Mouse (Mus musculus) gastrocnemius, postnatal 14 days (tissue): ENCODE data around the gene Mb21d2. TPM values are rescaled to one million over a fixed set of nuclear protein-coding genes. Genes with fewer than 3 reads are reported as not detected.

Source experiments
- DNase-seq: peaks from one replicate; pipeline ENCODE4 v3.0.0; 2021; ENCODE audit warnings: mixed read lengths
- intact Hi-C: fragments of 180-260 bp; cut with DNase I; formaldehyde crosslinking; loops from one replicate; pipeline ENCODE4 v1.15.1; 2025; ENCODE audit warnings: low total_unique reads
- long read RNA-seq, 2 experiments: library from polyadenylated mRNA; stranded (forward); transcript quantifications; one replicate each; pipeline ENCODE4 v2.0.0; 2021
- total RNA-seq, 2 experiments: library from RNA; stranded (reverse); gene quantifications; 2 replicates each; pipeline ENCODE4 v1.2.3; 2021

The Mb21d2 gene
- total RNA-seq: 1 to 10 TPM; 6.2 to 7.1 TPM
- long read RNA-seq, experiment 1, partial matches to known transcripts: 0 of 5 reads
- long read RNA-seq, experiment 1, other reads (novel, unspliced or antisense): 1 of 5 reads
- long read RNA-seq, experiment 2, transcript Mb21d2-201 (2 exons, 3,055 nt): major isoform, 5 of 7 reads
- long read RNA-seq, experiment 2, partial matches to known transcripts: 1 of 7 reads
- long read RNA-seq, experiment 2, other reads (novel, unspliced or antisense): 1 of 7 reads

- peak; percentile 51 for DNase-seq
- intact Hi-C loops: loop anchor here (10.0 kb wide), 2 partner anchors 54 to 84 kb away; no protein-coding TSS in a partner anchor
Observed at GRCm38 (mm10) chr16:28928815-28929685, at the start of gene Mb21d2. Gene Mb21d2 (minus strand): TSS chr16:28929673.

- DNase-seq: no peak
- intact Hi-C loops: no loop called here
Observed at GRCm38 (mm10) chr16:28966236-28966635, 36.8 kb upstream of the Mb21d2 start.

- DNase-seq: no peak
- intact Hi-C loops: no loop called here
Observed at GRCm38 (mm10) chr16:28964048-28964447, 34.6 kb upstream of the Mb21d2 start.

GRCm38 (mm10) chr16:28962987-28963386 lies 33.5 kb upstream of the Mb21d2 start:
- DNase-seq: no peak
- intact Hi-C loops: no loop called here

- intact Hi-C loops: no loop called here
- DNase-seq: no peak
Observed at GRCm38 (mm10) chr16:28949810-28950209, 20.3 kb upstream of the Mb21d2 start.

GRCm38 (mm10) chr16:28943254-28943653 lies 13.8 kb upstream of the Mb21d2 start:
- intact Hi-C loops: no loop called here
- no peak for DNase-seq

GRCm38 (mm10) chr16:28936181-28936792 lies 6.8 kb upstream of the Mb21d2 start:
- intact Hi-C loops: no loop called here
- DNase-seq: no peak

GRCm38 (mm10) chr16:28935701-28936100 lies 6.2 kb upstream of the Mb21d2 start:
- no peak for DNase-seq
- intact Hi-C loops: no loop called here

- no peak for DNase-seq
- intact Hi-C loops: no loop called here
Observed at GRCm38 (mm10) chr16:28931213-28931612, 1.7 kb upstream of the Mb21d2 start.

GRCm38 (mm10) chr16:28930426-28930825 lies 953 bp upstream of the Mb21d2 start:
- intact Hi-C loops: no loop called here
- DNase-seq: no peak

- intact Hi-C loops: loop anchor here (10.0 kb wide), 2 partner anchors 55 to 85 kb away; no protein-coding TSS in a partner anchor
- DNase-seq: peak; percentile 45
Observed at GRCm38 (mm10) chr16:28929686-28930291, 316 bp upstream of the Mb21d2 start.

GRCm38 (mm10) chr16:28928466-28928814 lies 1.0 kb downstream of the Mb21d2 start:
- DNase-seq: no peak
- intact Hi-C loops: loop anchor here (10.0 kb wide), 2 partner anchors 54 to 84 kb away; no protein-coding TSS in a partner anchor

- intact Hi-C loops: loop anchor here (10.0 kb wide), 2 partner anchors 53 to 83 kb away; no protein-coding TSS in a partner anchor
- DNase-seq: no peak
Observed at GRCm38 (mm10) chr16:28927381-28927780, 2.1 kb downstream of the Mb21d2 start.

- DNase-seq: no peak
- intact Hi-C loops: no loop called here
Observed at GRCm38 (mm10) chr16:28919320-28919885, 10.1 kb downstream of the Mb21d2 start.

- intact Hi-C loops: no loop called here
- DNase-seq: no peak
Observed at GRCm38 (mm10) chr16:28915362-28915761, 14.1 kb downstream of the Mb21d2 start.

GRCm38 (mm10) chr16:28914709-28915108 lies 14.8 kb downstream of the Mb21d2 start:
- intact Hi-C loops: no loop called here
- no peak for DNase-seq

GRCm38 (mm10) chr16:28911414-28912050 lies 17.9 kb downstream of the Mb21d2 start:
- intact Hi-C loops: no loop called here
- no peak for DNase-seq

GRCm38 (mm10) chr16:28906370-28907275 lies 22.9 kb downstream of the Mb21d2 start:
- peak; percentile 47 for DNase-seq
- intact Hi-C loops: no loop called here
